Mouse (Mus musculus) liver, embryonic 15.5 days (tissue): ENCODE measurements around the gene F7. TPM values are rescaled to one million over a fixed set of nuclear protein-coding genes. Genes with fewer than 3 reads are reported as not detected.
"Not testable (repeated sequence)": the region's sequence is repeated elsewhere in the genome, so short reads cannot be mapped to it uniquely, and the experiment has no call there.

Experiments
- ATAC-seq: fragments of 200-750 bp; cut with Nextera tagmentation; 2 replicates; pipeline ENCODE4 v1.8.0; 2017; ENCODE audit warnings: moderate number of reproducible peaks, mild to moderate bottlenecking, moderate library complexity; ENCODE audit not compliant: insufficient read depth
- H3K27ac ChIP-seq: fragments of 300-500 bp; sonication (generic); replicated peaks from 2 replicates; pipeline ENCODE4 v1.5.1; 2015; ENCODE audit warnings: mild to moderate bottlenecking, inconsistent platforms
- H3K27me3 ChIP-seq: fragments of 300-500 bp; sonication (generic); 2 replicates; pipeline ENCODE4 v1.6.1; 2015; ENCODE audit warnings: mild to moderate bottlenecking, inconsistent platforms
- H3K36me3 ChIP-seq: fragments of 300-500 bp; sonication (generic); replicated peaks from 2 replicates; pipeline ENCODE4 v1.6.1; 2015; ENCODE audit warnings: moderate library complexity, mild to moderate bottlenecking, inconsistent platforms
- H3K4me1 ChIP-seq: fragments of 300-500 bp; sonication (generic); replicated peaks from 2 replicates; pipeline ENCODE4 v1.6.1; 2015; ENCODE audit warnings: inconsistent platforms
- H3K4me2 ChIP-seq: fragments of 300-500 bp; sonication (generic); 2 replicates; pipeline ENCODE4 v1.6.1; 2015; ENCODE audit warnings: moderate library complexity, mild to moderate bottlenecking, inconsistent platforms
- H3K4me3 ChIP-seq: fragments of 300-500 bp; sonication (generic); replicated peaks from 2 replicates; pipeline ENCODE4 v1.5.1; 2015; ENCODE audit warnings: mild to moderate bottlenecking, inconsistent platforms
- H3K9ac ChIP-seq: fragments of 300-500 bp; sonication (generic); 2 replicates; pipeline ENCODE4 v1.6.1; 2015; ENCODE audit warnings: moderate library complexity, mild to moderate bottlenecking, inconsistent platforms
- H3K9me3 ChIP-seq: fragments of 300-500 bp; sonication (generic); replicated peaks from 2 replicates; pipeline ENCODE4 v1.6.1; 2016; ENCODE audit warnings: inconsistent platforms
- WGBS: fragments of 180-500 bp; shearing (Covaris S2); methylation state at CpG from one replicate; pipeline ENCODE4 v1.1.7; 2015; ENCODE audit warnings: mixed read lengths; ENCODE audit not compliant: insufficient replicate concordance; 5-methylcytosine and 5-hydroxymethylcytosine counted together
- polyA plus RNA-seq: library from polyadenylated mRNA; unstranded; fragments of >200 nt; fragmentation: Nextera tagmentation; extraction: Ambion mirVana; gene quantifications from 2 replicates; pipeline ENCODE4 v1.2.1, GENCODE M21; 2015

Gene F7
- polyA plus RNA-seq, 1 experiment from 2014 or later, result 9.8 TPM

GRCm38 (mm10) chr8:13073255-13073654 lies 47.4 kb downstream of the F7 start:
- Histone ChIP-seq H3K4me1 (peaks cover 12% of the 10 kb centered on the region; the same call in 1 of the 2 replicates), H3K27ac (no peak overlapping the region), H3K4me3 (no peak overlapping the region), H3K27me3 (no peaks in the 10 kb centered on the region), H3K36me3 (peaks cover 36% of the 10 kb centered on the region), H3K9me3 (no peaks in the 10 kb centered on the region), H3K4me2 (no peak overlapping the region), H3K9ac (no peak overlapping the region)
- 73% methylated on average over 11 of the region's 11 CpGs for WGBS
- ATAC-seq, result no peak; the same call in 1 of the 2 replicates

- H3K4me3 ChIP-seq, result no peak overlapping the region
- peaks cover 12% of the 10 kb centered on the region; the same call in 1 of the 2 replicates for H3K4me1 ChIP-seq
- H3K27ac ChIP-seq, result peak overlapping the region; percentile 30; the same call in 1 of the 2 replicates
- peaks cover 54% of the 10 kb centered on the region for H3K36me3 ChIP-seq
- H3K9ac ChIP-seq, result no peak overlapping the region
- peak; percentile 53 for ATAC-seq
- H3K4me2 ChIP-seq, result no peak overlapping the region
- H3K27me3 ChIP-seq, result no peaks in the 10 kb centered on the region
- H3K9me3 ChIP-seq, result no peaks in the 10 kb centered on the region
- WGBS, result 65% methylated on average over 8 of the region's 8 CpGs
Observed at GRCm38 (mm10) chr8:13075044-13075443, 49.2 kb downstream of the F7 start.

GRCm38 (mm10) chr8:13075579-13075978 lies 49.7 kb downstream of the F7 start:
- not testable (repeated sequence) for H3K27me3 ChIP-seq, H3K9me3 ChIP-seq, H3K4me2 ChIP-seq, H3K9ac ChIP-seq, H3K4me3 ChIP-seq, H3K27ac ChIP-seq
- 0 out of 2 replicates have a peak, but pooled peaks have one; percentile 10 for ATAC-seq
- 78% methylated on average over 1 of the region's 1 CpGs for WGBS
- Histone ChIP-seq H3K36me3 (peaks cover 60% of the 10 kb centered on the region), H3K4me1 (peaks cover 12% of the 10 kb centered on the region; the same call in 1 of the 2 replicates)

- H3K4me3 ChIP-seq, result no peak overlapping the region
- H3K27ac ChIP-seq, result no peak overlapping the region
- peaks cover 78% of the 10 kb centered on the region for H3K36me3 ChIP-seq
- H3K9ac ChIP-seq, result no peak overlapping the region
- peaks cover 11% of the 10 kb centered on the region; the same call in 1 of the 2 replicates for H3K4me1 ChIP-seq
- no peak for ATAC-seq
- 76% methylated on average over 7 of the region's 7 CpGs for WGBS
- no peaks in the 10 kb centered on the region for H3K27me3 ChIP-seq
- no peaks in the 10 kb centered on the region for H3K9me3 ChIP-seq
- H3K4me2 ChIP-seq, result no peak overlapping the region
Observed at GRCm38 (mm10) chr8:13077542-13077941, 51.7 kb downstream of the F7 start.

Other genes starting within 250 kb of the F7 start
- 0.98 and 1.4 TPM in 2 replicates for gene Mcf2l, start 152.2 kb upstream of the F7 start, polyA plus RNA-seq
- 133 and 162 TPM in 2 replicates for gene F10, start 11.3 kb downstream of the F7 start, polyA plus RNA-seq
- 37.9 and 46.4 TPM in 2 replicates for gene Proz, start 34.9 kb downstream of the F7 start, polyA plus RNA-seq
- 14.8 and 15.1 TPM in 2 replicates for gene Pcid2, start 79.4 kb downstream of the F7 start, polyA plus RNA-seq
- gene Cul4a, start 79.6 kb downstream of the F7 start, polyA plus RNA-seq, result 71.6 and 76.7 TPM in 2 replicates
- 200 and 205 TPM in 2 replicates for gene Lamp1, start 133.1 kb downstream of the F7 start, polyA plus RNA-seq
- gene Grtp1, start 174.6 kb downstream of the F7 start, polyA plus RNA-seq, result 8.2 and 8.7 TPM in 2 replicates
- gene Adprhl1, start 228.1 kb downstream of the F7 start, polyA plus RNA-seq, result 0.85 and 1.1 TPM in 2 replicates